Mouse (Mus musculus) kidney, adult 2 months (tissue): ENCODE results near the gene Cebpe.

Source experiments
- CTCF ChIP-seq: fragments of 200-500 bp; conservative IDR thresholded peaks from 2 replicates; pipeline ENCODE4 v1.5.1; 2011; ENCODE audit warnings: low read depth, mild to moderate bottlenecking, control low read depth, low read length, moderate library complexity, mixed read lengths; ENCODE audit not compliant: insufficient read depth, insufficient read length
- POLR2A ChIP-seq: fragments of 200-500 bp; IDR thresholded peaks from one replicate; pipeline ENCODE4 v1.6.1; 2011; ENCODE audit warnings: low read depth, low read length, control low read depth

- TF ChIP-seq CTCF (no peak), POLR2A (no peak)
These were observed 24.7 kb downstream of the Cebpe start for GRCm38 (mm10) chr14:54687251-54687650.
